Mouse (Mus musculus) embryonic stem cell, embryonic (primary cell): Measurements from ENCODE around the gene Atad5.

Experiments used
- CTCF ChIA-PET, 4 experiments: fragments of 300-600 bp in 2 of 4; fragments of 350-600 bp in 2 of 4; sonication (Branson Sonifier 250); formaldehyde crosslinking; loops; one replicate each; lab custom pipeline; 2022; ENCODE audit warnings: inconsistent platforms in 2 of 4; lab: Charles Lee
- POLR2A ChIA-PET, 4 experiments: fragments of 300-600 bp in 2 of 4; fragments of 350-600 bp in 2 of 4; sonication (Branson Sonifier 250); formaldehyde crosslinking; loops; one replicate each; lab custom pipeline; 2022; ENCODE audit warnings: antibody characterized with exemption in 4 of 4, inconsistent platforms in 1 of 4; lab: Charles Lee

Gene Atad5

GRCm38 (mm10) chr11:80088917-80089816 lies at the start of gene Atad5:
TSS of gene Atad5 (plus strand) at chr11:80089400.
- POLR2A ChIA-PET: interaction anchor here (0.6 to 3.3 kb wide), 28 partner anchors 8 to 294 kb away, joined by 3 to 28 read pairs (median 4); partner anchors contain the start of genes Crlf3 (in 3 of the 4), Adap2 (in 1 of the 4), Rhot1 (in 1 of the 4) and Rnf135 (in 1 of the 4)
- CTCF ChIA-PET: no interaction called here

GRCm38 (mm10) chr11:80042615-80043418 lies 46.4 kb upstream of the Atad5 start:
- ChIA-PET CTCF (interaction anchor here (0.5 to 2.4 kb wide), 40 partner anchors 8 to 418 kb away, joined by 3 to 19 read pairs (median 4); partner anchors contain the start of genes Crlf3 (in 1 of the 4) and Rnf135 (in 1 of the 4)), POLR2A (interaction anchor here (0.6 to 5.4 kb wide), 25 partner anchors 9 to 439 kb away, joined by 3 to 29 read pairs (median 4); partner anchors contain the start of genes Rnf135 (in 2 of the 4), Crlf3 (in 1 of the 4) and Psmd11 (in 1 of the 4))

GRCm38 (mm10) chr11:80043419-80043817 lies 45.8 kb upstream of the Atad5 start:
- ChIA-PET CTCF (interaction anchor here (0.5 to 2.4 kb wide), 26 partner anchors 8 to 418 kb away, joined by 3 to 19 read pairs (median 4); partner anchors contain the start of gene Crlf3 (in 1 of the 4)), POLR2A (interaction anchor here (0.7 to 5.4 kb wide), 19 partner anchors 8 to 439 kb away, joined by 3 to 29 read pairs (median 3); partner anchors contain the start of genes Rnf135 (in 2 of the 4), Crlf3 (in 1 of the 4) and Psmd11 (in 1 of the 4))

GRCm38 (mm10) chr11:80046856-80047255 lies 42.3 kb upstream of the Atad5 start:
- CTCF ChIA-PET: interaction anchor here in 2 of 4 experiments (0.5 to 0.7 kb wide), 2 partner anchors 22 to 162 kb away, joined by 3 to 5 read pairs; partner anchors contain the start of gene Rhot1 (in 1 of the 2)

GRCm38 (mm10) chr11:80050088-80050487 lies 39.1 kb upstream of the Atad5 start:
- ChIA-PET CTCF (interaction anchor here in 1 of 4 experiments (1.6 kb wide), 1 partner anchor 7 kb away, joined by 8 read pairs; no protein-coding TSS in a partner anchor), POLR2A (interaction anchor here in 2 of 4 experiments (0.5 to 4.2 kb wide), 11 partner anchors 8 to 472 kb away, joined by 3 to 16 read pairs (median 6); partner anchors contain the start of gene Crlf3 (in 1 of the 2))

More at GRCm38 (mm10) chr11:80046856-80047255, 42.3 kb upstream of the Atad5 start:
- POLR2A ChIA-PET: interaction anchor here in 2 of 4 experiments (0.7 to 2.0 kb wide), 10 partner anchors 9 to 34 kb away, joined by 3 to 9 read pairs (median 4); partner anchors contain the start of gene Crlf3 (in 1 of the 2)

GRCm38 (mm10) chr11:80052456-80052855 lies 36.7 kb upstream of the Atad5 start:
- POLR2A ChIA-PET: interaction anchor here in 2 of 4 experiments (0.5 to 4.2 kb wide), 12 partner anchors 9 to 76 kb away, joined by 3 to 16 read pairs (median 3); partner anchors contain the start of gene Crlf3 (in 2 of the 2)
- CTCF ChIA-PET: interaction anchor here in 2 of 4 experiments (1.0 kb wide), 2 partner anchors 9 to 10 kb away, joined by 3 read pairs; no protein-coding TSS in a partner anchor

- POLR2A ChIA-PET: interaction anchor here in 2 of 4 experiments (1.0 to 4.6 kb wide), 8 partner anchors 10 to 77 kb away, joined by 3 to 29 read pairs (median 4); partner anchors contain the start of gene Crlf3 (in 2 of the 2)
- CTCF ChIA-PET: interaction anchor here in 1 of 4 experiments (1.0 kb wide), 1 partner anchor 10 kb away, joined by 3 read pairs; no protein-coding TSS in a partner anchor
Measured at GRCm38 (mm10) chr11:80053171-80053570, 36.0 kb upstream of the Atad5 start.

GRCm38 (mm10) chr11:80054659-80055058 lies 34.5 kb upstream of the Atad5 start:
- POLR2A ChIA-PET: interaction anchor here in 2 of 4 experiments (1.1 to 4.6 kb wide), 10 partner anchors 10 to 129 kb away, joined by 3 to 29 read pairs (median 7); partner anchors contain the start of genes Crlf3 (in 2 of the 2), Atad5 (in 1 of the 2) and Rnf135 (in 1 of the 2)
- CTCF ChIA-PET: interaction anchor here in 2 of 4 experiments (0.9 to 1.5 kb wide), 2 partner anchors 12 to 139 kb away, joined by 3 read pairs; no protein-coding TSS in a partner anchor

- POLR2A ChIA-PET: interaction anchor here in 2 of 4 experiments (0.8 to 4.6 kb wide), 12 partner anchors 9 to 128 kb away, joined by 3 to 29 read pairs (median 6); partner anchors contain the start of genes Crlf3 (in 2 of the 2) and Rnf135 (in 1 of the 2)
- CTCF ChIA-PET: interaction anchor here in 2 of 4 experiments (0.6 to 1.5 kb wide), 3 partner anchors 10 to 340 kb away, joined by 3 read pairs; no protein-coding TSS in a partner anchor
Measured at GRCm38 (mm10) chr11:80056141-80056540, 33.1 kb upstream of the Atad5 start.

GRCm38 (mm10) chr11:80062159-80062558 lies 27.0 kb upstream of the Atad5 start:
- ChIA-PET CTCF (interaction anchor here in 1 of 4 experiments (1.0 to 1.3 kb wide), 2 partner anchors 19 to 121 kb away, joined by 3 read pairs; partner anchors contain the start of gene Rnf135), POLR2A (interaction anchor here in 2 of 4 experiments (0.6 to 1.6 kb wide), 4 partner anchors 10 to 19 kb away, joined by 3 to 6 read pairs (median 5); partner anchors contain the start of gene Crlf3 (in 1 of the 2))

- POLR2A ChIA-PET: interaction anchor here in 3 of 4 experiments (0.6 to 6.9 kb wide), 14 partner anchors 9 to 322 kb away, joined by 3 to 39 read pairs (median 4); partner anchors contain the start of gene Crlf3 (in 1 of the 3)
- CTCF ChIA-PET: interaction anchor here in 2 of 4 experiments (0.6 to 1.3 kb wide), 4 partner anchors 11 to 239 kb away, joined by 3 to 5 read pairs (median 4); no protein-coding TSS in a partner anchor
Measured at GRCm38 (mm10) chr11:80066373-80066772, 22.8 kb upstream of the Atad5 start.

GRCm38 (mm10) chr11:80067558-80067957 lies 21.6 kb upstream of the Atad5 start:
- ChIA-PET POLR2A (interaction anchor here in 3 of 4 experiments (0.7 to 6.9 kb wide), 11 partner anchors 8 to 116 kb away, joined by 3 to 39 read pairs (median 4); partner anchors contain the start of genes Crlf3 (in 2 of the 3), Rnf135 (in 1 of the 3) and Utp6 (in 1 of the 3)), CTCF (interaction anchor here in 2 of 4 experiments (0.6 to 1.1 kb wide), 3 partner anchors 55 to 452 kb away, joined by 3 to 4 read pairs (median 3); no protein-coding TSS in a partner anchor)

- POLR2A ChIA-PET: interaction anchor here in 3 of 4 experiments (0.8 to 6.9 kb wide), 11 partner anchors 8 to 27 kb away, joined by 3 to 39 read pairs (median 4); partner anchors contain the start of gene Crlf3 (in 3 of the 3)
Measured at GRCm38 (mm10) chr11:80069815-80070214, 19.4 kb upstream of the Atad5 start.

GRCm38 (mm10) chr11:80071039-80071438 lies 18.2 kb upstream of the Atad5 start:
- POLR2A ChIA-PET: interaction anchor here in 3 of 4 experiments (1.5 to 6.9 kb wide), 7 partner anchors 9 to 28 kb away, joined by 4 to 39 read pairs (median 11); partner anchors contain the start of gene Crlf3 (in 3 of the 3)
- CTCF ChIA-PET: interaction anchor here in 2 of 4 experiments (0.5 kb wide), 2 partner anchors 478 to 1194 kb away, joined by 3 to 5 read pairs; no protein-coding TSS in a partner anchor

More at GRCm38 (mm10) chr11:80069815-80070214, 19.4 kb upstream of the Atad5 start:
- CTCF ChIA-PET: no interaction called here

GRCm38 (mm10) chr11:80072365-80072764 lies 16.8 kb upstream of the Atad5 start:
- ChIA-PET POLR2A (interaction anchor here (0.6 to 4.2 kb wide), 21 partner anchors 8 to 1951 kb away, joined by 3 to 26 read pairs (median 4); partner anchors contain the start of genes Crlf3 (in 3 of the 4), Rnf135 (in 1 of the 4) and Utp6 (in 1 of the 4)), CTCF (interaction anchor here in 2 of 4 experiments (0.7 to 1.2 kb wide), 5 partner anchors 12 to 121 kb away, joined by 3 to 5 read pairs (median 3); no protein-coding TSS in a partner anchor)
